Mouse (Mus musculus): ENCODE measurements around the gene Hapln1.

The Hapln1 gene

DNA sequence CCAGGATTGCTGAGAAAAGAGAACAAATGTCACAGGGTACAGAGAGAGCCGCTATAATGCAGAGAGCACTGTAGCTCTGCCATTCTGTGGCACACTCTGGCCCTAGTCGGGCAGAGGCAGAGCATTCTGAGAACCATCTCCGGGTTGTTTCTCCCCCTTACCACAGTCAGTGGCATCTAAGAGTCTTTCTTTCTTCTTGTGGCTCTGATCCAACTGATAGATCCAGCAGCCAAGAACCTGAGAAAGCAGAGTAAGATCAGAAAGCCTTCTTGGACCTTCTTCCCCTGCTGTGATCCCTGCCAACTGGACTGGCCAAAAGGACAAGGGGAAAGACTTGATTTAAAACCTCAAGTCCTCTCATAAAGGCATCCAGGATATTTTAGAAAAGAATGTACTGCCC lies 63.7 kb downstream of the Hapln1 start:
- no peak for DNase-seq

DNA sequence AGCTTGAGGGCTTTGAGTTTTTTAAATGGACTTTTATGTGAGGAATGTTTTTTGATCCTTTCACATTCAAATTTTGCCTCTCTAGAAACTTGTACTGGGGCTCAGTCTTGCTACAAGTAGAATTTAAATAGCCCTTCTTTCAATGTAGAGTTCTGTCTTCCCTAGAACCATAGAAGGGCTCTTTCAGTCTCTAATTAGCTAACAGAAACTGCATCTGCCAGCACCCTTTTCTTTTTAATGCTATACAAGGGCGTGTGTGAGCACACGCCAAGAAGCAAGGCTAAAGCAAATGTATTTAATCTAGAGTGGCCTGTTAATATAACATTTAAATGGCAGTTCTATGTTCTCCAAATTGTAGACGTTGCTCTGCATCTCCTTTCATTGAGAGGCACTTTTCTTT lies 67.8 kb downstream of the Hapln1 start:
- no peak for DNase-seq

DNA sequence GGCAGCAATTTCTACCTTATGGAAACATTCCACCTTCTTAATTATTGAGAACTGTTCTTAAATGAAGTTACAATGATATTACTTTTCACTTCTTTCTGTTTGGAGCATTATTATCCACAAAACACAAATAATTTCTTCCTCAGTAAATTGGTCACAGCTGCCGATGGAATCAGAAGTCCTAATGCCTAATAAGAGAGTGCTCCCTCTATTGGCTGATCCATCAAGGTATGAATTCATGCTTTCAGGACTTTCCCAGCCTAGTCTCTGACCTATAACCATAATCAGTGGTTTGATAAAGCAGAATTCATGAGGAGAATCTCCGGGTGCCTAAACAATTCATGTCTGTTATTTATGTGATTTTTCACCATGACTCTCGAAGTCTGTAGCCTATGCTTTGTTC lies 79.5 kb downstream of the Hapln1 start:
- no peak for DNase-seq

DNA sequence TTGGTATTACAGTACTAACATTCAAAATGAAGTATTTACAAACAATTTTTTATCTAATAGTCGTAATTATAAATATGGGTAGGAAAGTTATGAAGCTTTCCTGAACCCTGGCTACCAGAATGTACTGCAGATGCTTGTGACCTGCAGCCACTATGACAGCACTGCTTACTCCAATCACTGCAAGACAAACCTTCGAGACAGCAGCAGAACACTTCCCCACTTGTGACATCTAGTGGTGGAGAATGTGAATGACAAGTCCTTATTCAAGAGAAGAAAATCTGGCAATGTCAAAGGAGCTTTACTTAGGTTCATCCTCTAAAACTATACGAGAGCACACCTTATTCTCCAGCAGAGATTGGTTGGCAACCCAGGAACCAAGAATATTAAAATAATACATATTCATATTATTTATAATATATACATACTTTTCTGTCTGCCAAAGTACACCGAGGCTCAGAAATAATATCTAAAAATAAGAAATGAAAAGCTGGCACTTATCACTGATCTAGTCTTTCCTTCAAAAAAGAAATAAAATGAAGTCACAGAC lies 94.6 kb downstream of the Hapln1 start:
- DNase-seq = no peak

DNA sequence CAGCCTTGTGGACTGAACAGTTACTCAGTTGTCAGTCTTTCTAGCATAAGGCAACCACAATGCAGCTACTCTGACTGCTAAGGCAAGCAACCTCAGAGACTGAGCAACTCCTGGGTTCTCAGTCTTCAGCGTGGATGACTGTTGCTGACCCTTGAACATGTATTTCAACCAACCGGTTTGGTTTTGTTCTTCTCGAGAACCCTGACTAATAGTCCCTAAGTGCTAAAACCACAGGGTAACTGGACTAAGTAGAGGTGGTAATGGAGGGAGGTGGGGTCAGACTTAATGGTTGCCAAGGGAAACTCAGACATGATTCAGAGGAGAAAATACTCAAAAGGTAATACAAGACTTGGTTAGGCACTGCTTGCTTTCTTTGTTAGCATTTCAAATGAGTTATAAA lies 97.4 kb downstream of the Hapln1 start:
- no peak for DNase-seq

DNA sequence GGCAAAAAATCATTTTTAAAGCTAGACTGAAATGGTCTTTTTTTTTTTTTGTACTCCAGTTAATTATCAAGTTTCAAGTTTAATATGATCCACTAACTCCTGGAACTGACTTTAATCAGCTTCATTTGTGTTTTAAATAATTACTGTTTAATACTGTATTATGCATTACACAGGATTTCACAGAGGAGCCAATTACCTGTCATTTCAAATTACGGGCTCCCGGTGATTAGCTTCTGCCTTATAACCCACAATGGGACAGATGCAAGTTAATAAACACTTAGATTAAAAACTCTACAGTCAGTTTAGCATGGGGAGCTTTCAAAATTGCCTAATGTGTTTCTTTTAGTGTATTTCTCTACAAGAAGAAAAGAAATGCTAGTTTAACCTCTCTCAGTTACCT lies 106.0 kb downstream of the Hapln1 start:
- no peak for DNase-seq

DNA sequence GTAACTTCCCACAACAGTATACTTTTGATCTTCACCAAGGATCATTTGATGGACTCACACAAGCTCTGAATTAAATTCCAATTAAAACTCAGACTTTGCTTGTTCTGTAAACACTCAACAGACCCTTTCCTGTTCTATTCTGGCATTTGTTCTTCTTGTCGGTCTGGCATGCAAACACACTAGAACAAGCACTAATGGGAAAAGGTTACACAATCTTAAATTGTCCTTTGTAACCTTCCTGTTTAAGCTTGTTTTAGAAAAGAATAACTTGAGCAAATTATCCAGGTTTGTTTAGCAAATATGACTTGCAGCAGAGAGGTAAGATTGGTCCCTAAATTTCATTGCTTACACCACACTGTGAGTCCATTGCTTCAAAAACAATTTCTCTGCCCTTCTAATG lies 113.2 kb downstream of the Hapln1 start:
- DNase-seq = no peak

DNA sequence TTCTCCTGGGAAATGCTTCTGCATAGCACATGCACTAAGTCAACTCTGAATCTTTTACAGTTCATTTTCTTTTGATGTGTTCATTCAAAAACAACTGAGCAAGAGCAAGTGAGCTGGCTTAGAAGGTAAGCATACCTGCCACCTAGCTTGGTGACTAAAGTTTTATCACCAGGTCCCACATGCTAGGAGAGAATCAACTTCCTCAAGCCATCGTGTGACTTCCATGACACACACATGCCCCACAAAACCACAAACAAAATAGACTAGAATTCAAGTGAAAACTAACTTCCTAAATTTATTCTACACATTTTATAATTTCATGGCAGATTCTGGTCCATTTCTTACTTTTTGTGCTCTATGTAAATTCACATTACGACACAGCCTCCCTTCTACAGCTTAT lies 113.7 kb downstream of the Hapln1 start:
- DNase-seq = no peak

DNA sequence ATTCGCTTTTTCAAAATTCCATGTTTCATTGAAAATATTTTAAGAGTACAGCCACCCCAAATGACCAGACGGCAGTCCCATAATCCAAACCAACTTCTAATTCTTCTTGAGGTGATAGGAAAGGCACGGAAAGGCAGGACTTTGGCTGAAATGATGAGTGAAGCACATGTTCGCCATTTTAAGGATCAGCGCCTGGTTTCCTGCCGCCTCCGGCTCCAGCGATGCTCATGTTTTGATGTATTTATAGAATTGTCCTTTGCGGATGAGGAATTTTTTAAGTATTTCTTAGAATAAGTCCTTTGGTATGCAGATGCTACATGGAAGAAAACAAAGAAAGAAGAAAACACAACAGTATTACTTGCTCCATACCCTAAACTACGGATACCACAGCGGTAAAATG lies 117.5 kb downstream of the Hapln1 start:
- DNase-seq = no peak
